Mouse (Mus musculus): ENCODE results near the gene Sypl2. TPM values are rescaled to one million over a fixed set of nuclear protein-coding genes. Genes with fewer than 3 reads are reported as not detected.
A peak's percentile ranks its signal among the peaks of the same experiment; 100 is the strongest.

Gene Sypl2
- polyA plus RNA-seq, 1 experiment from 2014 or later, result 2.8 TPM

GRCm38 (mm10) chr3:108203621-108204325 is 22.7 kb downstream of the Sypl2 start:
- Histone ChIP-seq H3K4me1 (peaks cover 72% of the 10 kb centered on the region), H3K9ac (no peak overlapping the region), H3K27me3 (no peaks in the 10 kb centered on the region), H3K9me3 (no peaks in the 10 kb centered on the region), H3K4me2 (no peak overlapping the region), H3K4me3 (no peak overlapping the region), H3K36me3 (peaks cover 44% of the 10 kb centered on the region), H3K27ac (no peak overlapping the region)
- ATAC-seq (ENCODE audit: insufficient number of reproducible peaks, low FRiP score, low TSS enrichment, low read depth), result no peak
- 76% methylated on average over 11 of the region's 11 CpGs for WGBS

GRCm38 (mm10) chr3:108203212-108203611 is 23.2 kb downstream of the Sypl2 start:
- peaks cover 66% of the 10 kb centered on the region for H3K4me1 ChIP-seq
- peaks cover 50% of the 10 kb centered on the region for H3K36me3 ChIP-seq
- ATAC-seq (ENCODE audit: insufficient number of reproducible peaks, low FRiP score, low TSS enrichment, low read depth), result no peak
- no peaks in the 10 kb centered on the region for H3K27me3 ChIP-seq
- WGBS, result 91% methylated on average over 13 of the region's 13 CpGs
- H3K27ac ChIP-seq, result no peak overlapping the region
- no peak overlapping the region for H3K4me3 ChIP-seq
- no peaks in the 10 kb centered on the region for H3K9me3 ChIP-seq
- H3K4me2 ChIP-seq, result no peak overlapping the region
- no peak overlapping the region for H3K9ac ChIP-seq

- peaks cover 50% of the 10 kb centered on the region for H3K36me3 ChIP-seq
- no peak overlapping the region for H3K9ac ChIP-seq
- no peaks in the 10 kb centered on the region for H3K9me3 ChIP-seq
- no peak overlapping the region for H3K4me2 ChIP-seq
- H3K4me1 ChIP-seq, result peaks cover 59% of the 10 kb centered on the region
- ATAC-seq (ENCODE audit: insufficient number of reproducible peaks, low FRiP score, low TSS enrichment, low read depth), result no peak
- H3K27ac ChIP-seq, result no peak overlapping the region; the same call in 1 of the 2 replicates
- H3K27me3 ChIP-seq, result no peaks in the 10 kb centered on the region
- H3K4me3 ChIP-seq, result no peak overlapping the region
These were observed 23.9 kb downstream of the Sypl2 start for GRCm38 (mm10) chr3:108202506-108202905.

GRCm38 (mm10) chr3:108200329-108201323 is 25.8 kb downstream of the Sypl2 start, which contains the start of gene Cyb561d1:
Gene Cyb561d1 (minus strand): TSS chr3:108201212.
- peak; percentile 88 for ATAC-seq (ENCODE audit: insufficient number of reproducible peaks, low FRiP score, low TSS enrichment, low read depth)
- Histone ChIP-seq H3K36me3 (peaks cover 41% of the 10 kb centered on the region), H3K27me3 (no peaks in the 10 kb centered on the region), H3K4me2 (peak within 1 kb of the TSS; percentile 64), H3K9me3 (no peaks in the 10 kb centered on the region), H3K27ac (peak within 1 kb of the TSS; percentile 85), H3K4me3 (peak within 1 kb of the TSS; percentile 58), H3K9ac (peak within 1 kb of the TSS; percentile 33), H3K4me1 (peaks cover 61% of the 10 kb centered on the region)
- 3% methylated on average over 44 of the region's 44 CpGs for WGBS

- H3K27ac ChIP-seq, result 0 out of 2 replicates have a peak overlapping the region, but pooled peaks have one; percentile 3
- no peaks in the 10 kb centered on the region for H3K27me3 ChIP-seq
- H3K4me1 ChIP-seq, result peaks cover 59% of the 10 kb centered on the region
- H3K4me2 ChIP-seq, result no peak overlapping the region
- no peak overlapping the region for H3K4me3 ChIP-seq
- H3K9ac ChIP-seq, result no peak overlapping the region
- H3K36me3 ChIP-seq, result peaks cover 27% of the 10 kb centered on the region
- no peak for ATAC-seq (ENCODE audit: insufficient number of reproducible peaks, low FRiP score, low TSS enrichment, low read depth)
- no peaks in the 10 kb centered on the region for H3K9me3 ChIP-seq
- 89% methylated on average over 6 of the region's 6 CpGs for WGBS
These were observed 27.2 kb downstream of the Sypl2 start for GRCm38 (mm10) chr3:108199231-108199630.

- H3K9me3 ChIP-seq, result no peaks in the 10 kb centered on the region
- peaks cover 9% of the 10 kb centered on the region; the same call in 1 of the 2 replicates for H3K36me3 ChIP-seq
- ATAC-seq (ENCODE audit: insufficient number of reproducible peaks, low FRiP score, low TSS enrichment, low read depth), result no peak
- peak overlapping the region; percentile 27; the same call in 1 of the 2 replicates for H3K27ac ChIP-seq
- no peak overlapping the region for H3K9ac ChIP-seq
- no peak overlapping the region for H3K4me3 ChIP-seq
- WGBS, result 21% methylated on average over 14 of the region's 14 CpGs
- H3K27me3 ChIP-seq, result no peaks in the 10 kb centered on the region
- 0 out of 2 replicates have a peak overlapping the region, but pooled peaks have one; percentile 5 for H3K4me2 ChIP-seq
- H3K4me1 ChIP-seq, result peaks cover 41% of the 10 kb centered on the region
These were observed 29.4 kb downstream of the Sypl2 start for GRCm38 (mm10) chr3:108197066-108197497.

- Histone ChIP-seq H3K36me3 (peaks cover 5% of the 10 kb centered on the region; the same call in 1 of the 2 replicates), H3K9ac (no peak overlapping the region), H3K4me1 (peaks cover 33% of the 10 kb centered on the region), H3K9me3 (no peaks in the 10 kb centered on the region), H3K4me3 (no peak overlapping the region), H3K27me3 (no peaks in the 10 kb centered on the region), H3K27ac (0 out of 2 replicates have a peak overlapping the region, but pooled peaks have one; percentile 33), H3K4me2 (no peak overlapping the region)
- no peak for ATAC-seq (ENCODE audit: insufficient number of reproducible peaks, low FRiP score, low TSS enrichment, low read depth)
- 60% methylated on average over 7 of the region's 7 CpGs for WGBS
These were observed 30.4 kb downstream of the Sypl2 start for GRCm38 (mm10) chr3:108195941-108196590.

GRCm38 (mm10) chr3:108195287-108195686 is 31.2 kb downstream of the Sypl2 start:
- H3K4me3 ChIP-seq, result no peak overlapping the region
- H3K9me3 ChIP-seq, result no peaks in the 10 kb centered on the region
- no peak overlapping the region for H3K9ac ChIP-seq
- no peaks in the 10 kb centered on the region for H3K27me3 ChIP-seq
- H3K4me1 ChIP-seq, result peaks cover 28% of the 10 kb centered on the region
- 79% methylated on average over 4 of the region's 4 CpGs for WGBS
- H3K27ac ChIP-seq, result no peak overlapping the region
- ATAC-seq (ENCODE audit: insufficient number of reproducible peaks, low FRiP score, low TSS enrichment, low read depth), result no peak
- peaks cover 5% of the 10 kb centered on the region; the same call in 1 of the 2 replicates for H3K36me3 ChIP-seq
- H3K4me2 ChIP-seq, result no peak overlapping the region

- H3K4me2 ChIP-seq, result no peak overlapping the region
These were observed 32.8 kb downstream of the Sypl2 start for GRCm38 (mm10) chr3:108193686-108194085.

GRCm38 (mm10) chr3:108189897-108190296 is 36.6 kb downstream of the Sypl2 start:
- no peak for ATAC-seq (ENCODE audit: insufficient number of reproducible peaks, low FRiP score, low TSS enrichment, low read depth)
- no peak overlapping the region for H3K27ac ChIP-seq
- no peak overlapping the region for H3K9ac ChIP-seq
- 0 out of 2 replicates have a peak, but pooled peaks cover 3% of the 10 kb centered on the region for H3K27me3 ChIP-seq
- H3K4me3 ChIP-seq, result no peak overlapping the region
- no peaks in the 10 kb centered on the region for H3K36me3 ChIP-seq
- H3K9me3 ChIP-seq, result no peaks in the 10 kb centered on the region
- H3K4me2 ChIP-seq, result no peak overlapping the region
- peaks cover 23% of the 10 kb centered on the region for H3K4me1 ChIP-seq
- 49% methylated on average over 5 of the region's 5 CpGs for WGBS

More at GRCm38 (mm10) chr3:108193686-108194085, 32.8 kb downstream of the Sypl2 start:
- Histone ChIP-seq H3K27ac (no peak overlapping the region), H3K9me3 (no peaks in the 10 kb centered on the region), H3K36me3 (peaks cover 5% of the 10 kb centered on the region; the same call in 1 of the 2 replicates), H3K27me3 (no peaks in the 10 kb centered on the region), H3K4me1 (peaks cover 28% of the 10 kb centered on the region), H3K4me3 (no peak overlapping the region), H3K9ac (no peak overlapping the region)
- WGBS, result 67% methylated on average over 4 of the region's 4 CpGs
- ATAC-seq (ENCODE audit: insufficient number of reproducible peaks, low FRiP score, low TSS enrichment, low read depth), result no peak
